Mouse (Mus musculus): ENCODE measurements around the gene Grm1. TPM values are rescaled to one million over a fixed set of nuclear protein-coding genes. Genes with fewer than 3 reads are reported as not detected.

Gene Grm1
- 0.04 TPM in 1 of 2 replicates, not detected in the other for polyA plus RNA-seq (2014; fragmentation: Nextera tagmentation; extraction: Ambion mirVana)

GRCm38 (mm10) chr10:11081611-11082398 is at the start of gene Grm1:
TSS of gene Grm1 (minus strand) at chr10:11082356.
- Histone ChIP-seq H3K9ac (ENCODE audit: low read length) (no peak within 1 kb of the TSS), H3K4me1 (ENCODE audit: control insufficient read depth in 2 of 2, insufficient read depth in 2 of 2, low read length in 2 of 2) (no peaks in the 10 kb centered on the region), H3K36me3 (ENCODE audit: control insufficient read depth, insufficient read depth, low read length) (no peaks in the 10 kb centered on the region), H3K4me2 (ENCODE audit: low read length) (0 out of 2 replicates have a peak within 1 kb of the TSS, but pooled peaks have one; percentile 23), H3K9me3 (ENCODE audit: control insufficient read depth, low read length) (no peaks in the 10 kb centered on the region), H3K27ac (replicated peaks in 1 of 2; ENCODE audit: control insufficient read depth in 1 of 2, insufficient read depth in 1 of 2, low read depth in 2 of 2, low read length in 2 of 2) (no peak within 1 kb of the TSS), H3K27me3 (ENCODE audit: control insufficient read depth, insufficient read depth, low read length) (peaks cover 34% of the 10 kb centered on the region), H3K4me3 (ENCODE audit: control insufficient read depth in 1 of 2, insufficient read depth in 1 of 2, low read depth in 1 of 2, low read length in 2 of 2) (no peak within 1 kb of the TSS)
- no peak for ATAC-seq (ENCODE audit: insufficient number of reproducible peaks, insufficient read depth, low FRiP score, low read depth)
- 4% methylated on average over 31 of the region's 32 CpGs for WGBS

GRCm38 (mm10) chr10:11121781-11122180 is 39.6 kb upstream of the Grm1 start:
- Histone ChIP-seq H3K27me3 (ENCODE audit: control insufficient read depth, insufficient read depth, low read length) (no peaks in the 10 kb centered on the region), H3K4me1 (ENCODE audit: control insufficient read depth in 2 of 2, insufficient read depth in 2 of 2, low read length in 2 of 2) (no peaks in the 10 kb centered on the region), H3K9ac (ENCODE audit: low read length) (no peak overlapping the region), H3K4me2 (ENCODE audit: low read length) (no peak overlapping the region), H3K36me3 (ENCODE audit: control insufficient read depth, insufficient read depth, low read length) (no peaks in the 10 kb centered on the region), H3K4me3 (ENCODE audit: control insufficient read depth in 1 of 2, insufficient read depth in 1 of 2, low read depth in 1 of 2, low read length in 2 of 2) (no peak overlapping the region), H3K27ac (replicated peaks in 1 of 2; ENCODE audit: control insufficient read depth in 1 of 2, insufficient read depth in 1 of 2, low read depth in 2 of 2, low read length in 2 of 2) (no peak overlapping the region), H3K9me3 (ENCODE audit: control insufficient read depth, low read length) (no peaks in the 10 kb centered on the region)
- ATAC-seq (ENCODE audit: insufficient number of reproducible peaks, insufficient read depth, low FRiP score, low read depth): no peak
- WGBS: 86% methylated on average over 2 of the region's 2 CpGs

GRCm38 (mm10) chr10:11098475-11099044 is 16.4 kb upstream of the Grm1 start:
- Histone ChIP-seq H3K4me3 (ENCODE audit: control insufficient read depth in 1 of 2, insufficient read depth in 1 of 2, low read depth in 1 of 2, low read length in 2 of 2) (no peak overlapping the region), H3K9me3 (ENCODE audit: control insufficient read depth, low read length) (no peaks in the 10 kb centered on the region), H3K4me2 (ENCODE audit: low read length) (no peak overlapping the region), H3K27me3 (ENCODE audit: control insufficient read depth, insufficient read depth, low read length) (no peaks in the 10 kb centered on the region), H3K9ac (ENCODE audit: low read length) (no peak overlapping the region), H3K4me1 (ENCODE audit: control insufficient read depth in 2 of 2, insufficient read depth in 2 of 2, low read length in 2 of 2) (no peaks in the 10 kb centered on the region), H3K27ac (replicated peaks in 1 of 2; ENCODE audit: control insufficient read depth in 1 of 2, insufficient read depth in 1 of 2, low read depth in 2 of 2, low read length in 2 of 2) (no peak overlapping the region), H3K36me3 (ENCODE audit: control insufficient read depth, insufficient read depth, low read length) (no peaks in the 10 kb centered on the region)
- WGBS: 76% methylated on average over 4 of the region's 4 CpGs
- ATAC-seq (ENCODE audit: insufficient number of reproducible peaks, insufficient read depth, low FRiP score, low read depth): no peak

GRCm38 (mm10) chr10:11086348-11086747 is 4.2 kb upstream of the Grm1 start:
- Histone ChIP-seq H3K27me3 (ENCODE audit: control insufficient read depth, insufficient read depth, low read length) (peaks cover 13% of the 10 kb centered on the region), H3K4me2 (ENCODE audit: low read length) (no peak overlapping the region), H3K9me3 (ENCODE audit: control insufficient read depth, low read length) (no peaks in the 10 kb centered on the region), H3K4me1 (ENCODE audit: control insufficient read depth in 2 of 2, insufficient read depth in 2 of 2, low read length in 2 of 2) (no peaks in the 10 kb centered on the region), H3K4me3 (ENCODE audit: control insufficient read depth in 1 of 2, insufficient read depth in 1 of 2, low read depth in 1 of 2, low read length in 2 of 2) (no peak overlapping the region), H3K36me3 (ENCODE audit: control insufficient read depth, insufficient read depth, low read length) (no peaks in the 10 kb centered on the region), H3K9ac (ENCODE audit: low read length) (no peak overlapping the region), H3K27ac (replicated peaks in 1 of 2; ENCODE audit: control insufficient read depth in 1 of 2, insufficient read depth in 1 of 2, low read depth in 2 of 2, low read length in 2 of 2) (no peak overlapping the region)
- no peak for ATAC-seq (ENCODE audit: insufficient number of reproducible peaks, insufficient read depth, low FRiP score, low read depth)
- WGBS: 78% methylated on average over 3 of the region's 3 CpGs

DNA sequence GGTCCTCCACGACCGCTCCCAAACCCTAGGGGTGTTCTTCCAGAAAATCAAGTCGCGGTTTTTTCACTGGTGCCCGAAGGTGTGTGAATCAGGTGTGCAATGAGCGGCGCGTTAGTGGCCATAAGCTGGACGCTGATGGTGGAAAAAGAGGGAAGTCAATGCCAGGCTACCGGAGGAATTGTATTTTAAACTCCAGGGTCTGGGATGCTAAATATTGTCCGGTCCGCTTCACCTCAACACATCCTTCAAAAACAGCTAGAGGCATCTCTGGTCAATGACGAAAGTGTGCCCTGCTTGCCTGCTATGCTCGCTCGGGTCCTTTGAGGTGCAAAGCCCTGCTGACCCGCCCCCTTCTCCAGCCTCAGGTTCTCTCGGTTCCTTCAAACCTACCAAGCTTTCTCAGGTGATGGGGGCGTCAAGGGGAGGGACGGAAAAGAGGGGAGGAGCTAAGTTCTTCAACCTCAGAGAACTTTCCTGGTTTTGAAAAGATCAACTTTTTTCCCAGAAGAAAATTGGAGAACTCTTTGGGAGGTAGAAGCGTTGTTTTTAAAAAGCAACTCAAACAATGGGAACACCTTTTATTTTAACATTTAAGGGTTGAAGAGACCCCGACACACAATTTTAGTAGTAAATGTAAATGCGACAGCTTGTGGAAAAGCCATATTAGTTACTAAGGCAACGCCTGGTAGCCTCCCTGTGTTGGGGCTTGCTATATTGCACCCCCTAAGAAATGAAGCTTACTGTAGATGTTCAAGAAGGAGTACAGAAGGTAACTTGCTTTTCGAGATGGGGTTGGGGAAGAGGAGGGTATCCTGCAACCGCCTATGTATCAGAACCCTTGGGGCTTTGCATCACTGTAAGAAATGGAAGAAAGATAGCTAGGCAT is 1.2 kb downstream of the Grm1 start:
- no peak for ATAC-seq (ENCODE audit: insufficient number of reproducible peaks, insufficient read depth, low FRiP score, low read depth)
- Histone ChIP-seq H3K4me3 (ENCODE audit: control insufficient read depth in 1 of 2, insufficient read depth in 1 of 2, low read depth in 1 of 2, low read length in 2 of 2) (no peak overlapping the region), H3K4me1 (ENCODE audit: control insufficient read depth in 2 of 2, insufficient read depth in 2 of 2, low read length in 2 of 2) (no peaks in the 10 kb centered on the region), H3K9me3 (ENCODE audit: control insufficient read depth, low read length) (no peaks in the 10 kb centered on the region), H3K36me3 (ENCODE audit: control insufficient read depth, insufficient read depth, low read length) (no peaks in the 10 kb centered on the region), H3K27ac (replicated peaks in 1 of 2; ENCODE audit: control insufficient read depth in 1 of 2, insufficient read depth in 1 of 2, low read depth in 2 of 2, low read length in 2 of 2) (no peak overlapping the region), H3K27me3 (ENCODE audit: control insufficient read depth, insufficient read depth, low read length) (peaks cover 34% of the 10 kb centered on the region), H3K4me2 (ENCODE audit: low read length) (no peak overlapping the region), H3K9ac (ENCODE audit: low read length) (no peak overlapping the region)
- WGBS: 12% methylated on average over 25 of the region's 25 CpGs

GRCm38 (mm10) chr10:11080013-11080724 is 2.0 kb downstream of the Grm1 start:
- Histone ChIP-seq H3K27ac (replicated peaks in 1 of 2; ENCODE audit: control insufficient read depth in 1 of 2, insufficient read depth in 1 of 2, low read depth in 2 of 2, low read length in 2 of 2) (no peak overlapping the region), H3K9me3 (ENCODE audit: control insufficient read depth, low read length) (no peaks in the 10 kb centered on the region), H3K36me3 (ENCODE audit: control insufficient read depth, insufficient read depth, low read length) (no peaks in the 10 kb centered on the region), H3K4me1 (ENCODE audit: control insufficient read depth in 2 of 2, insufficient read depth in 2 of 2, low read length in 2 of 2) (no peaks in the 10 kb centered on the region), H3K4me2 (ENCODE audit: low read length) (no peak overlapping the region), H3K27me3 (ENCODE audit: control insufficient read depth, insufficient read depth, low read length) (peaks cover 34% of the 10 kb centered on the region), H3K4me3 (ENCODE audit: control insufficient read depth in 1 of 2, insufficient read depth in 1 of 2, low read depth in 1 of 2, low read length in 2 of 2) (no peak overlapping the region), H3K9ac (ENCODE audit: low read length) (no peak overlapping the region)
- ATAC-seq (ENCODE audit: insufficient number of reproducible peaks, insufficient read depth, low FRiP score, low read depth): no peak
- WGBS: 12% methylated on average over 33 of the region's 33 CpGs

DNA sequence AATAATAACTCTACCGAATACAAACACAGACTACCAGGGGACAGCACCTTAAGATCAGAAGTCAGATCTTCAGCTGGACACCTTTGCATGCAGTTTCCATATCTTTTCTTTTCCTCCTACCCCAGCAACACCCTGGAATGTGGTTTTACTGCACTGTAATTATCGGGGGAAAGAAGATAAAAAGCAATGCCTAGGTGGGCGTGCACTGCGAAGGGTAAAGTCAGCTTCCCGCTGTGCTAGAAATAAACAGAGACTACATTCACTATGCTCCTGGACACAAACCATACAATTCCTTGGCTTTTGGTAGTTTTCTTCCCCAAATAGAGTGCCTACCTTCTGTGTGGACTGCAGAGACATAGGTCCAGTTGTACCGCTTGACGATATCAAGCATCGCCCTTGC is 2.6 kb downstream of the Grm1 start:
- H3K4me2 ChIP-seq (ENCODE audit: low read length): no peak overlapping the region
- H3K36me3 ChIP-seq (ENCODE audit: control insufficient read depth, insufficient read depth, low read length): no peaks in the 10 kb centered on the region
- H3K9ac ChIP-seq (ENCODE audit: low read length): no peak overlapping the region
- H3K9me3 ChIP-seq (ENCODE audit: control insufficient read depth, low read length): no peaks in the 10 kb centered on the region
- H3K4me1 ChIP-seq (ENCODE audit: control insufficient read depth in 2 of 2, insufficient read depth in 2 of 2, low read length in 2 of 2): no peaks in the 10 kb centered on the region
- H3K27ac ChIP-seq (replicated peaks in 1 of 2; ENCODE audit: control insufficient read depth in 1 of 2, insufficient read depth in 1 of 2, low read depth in 2 of 2, low read length in 2 of 2): no peak overlapping the region
- no peak for ATAC-seq (ENCODE audit: insufficient number of reproducible peaks, insufficient read depth, low FRiP score, low read depth)
- peaks cover 34% of the 10 kb centered on the region for H3K27me3 ChIP-seq (ENCODE audit: control insufficient read depth, insufficient read depth, low read length)
- WGBS: 76% methylated on average over 8 of the region's 8 CpGs
- no peak overlapping the region for H3K4me3 ChIP-seq (ENCODE audit: control insufficient read depth in 1 of 2, insufficient read depth in 1 of 2, low read depth in 1 of 2, low read length in 2 of 2)
